Mouse (Mus musculus) heart, postnatal 0 days (tissue): ENCODE measurements at regions not wholly inside any gene's neighbourhood (a gene's known extent, or its start where the extent isn't known, plus 50 kb on each side); places are given as distances from the start of the nearest gene placed in this dataset.

Source experiments
- ATAC-seq: fragments of 200-750 bp; cut with Nextera tagmentation; 2 replicates; pipeline ENCODE4 v1.8.0; 2017; ENCODE audit warnings: low read depth, moderate number of reproducible peaks, moderate library complexity; ENCODE audit not compliant: insufficient read depth
- DNase-seq: peaks from one replicate; pipeline ENCODE4 v3.0.0-alpha.2; 2016; ENCODE audit warnings: low spot score
- H3K27ac ChIP-seq: fragments of 300-500 bp; sonication (generic); 2 replicates; pipeline ENCODE4 v1.5.1; 2014; ENCODE audit warnings: low read depth, mild to moderate bottlenecking
- H3K27me3 ChIP-seq: fragments of 300-500 bp; sonication (generic); 2 replicates; pipeline ENCODE4 v1.6.1; 2014; ENCODE audit warnings: low read length, mixed read lengths; ENCODE audit not compliant: control insufficient read depth, insufficient read depth
- H3K36me3 ChIP-seq: fragments of 300-500 bp; sonication (generic); replicated peaks from 2 replicates; pipeline ENCODE4 v1.6.1; 2014; ENCODE audit warnings: low read length, mixed read lengths; ENCODE audit not compliant: control insufficient read depth, insufficient read depth
- H3K4me1 ChIP-seq: fragments of 300-500 bp; sonication (generic); 2 replicates; pipeline ENCODE4 v1.6.1; 2014; ENCODE audit warnings: antibody characterized with exemption; ENCODE audit not compliant: control insufficient read depth, insufficient read depth
- H3K4me2 ChIP-seq: fragments of 300-500 bp; sonication (generic); 2 replicates; pipeline ENCODE4 v1.6.1; 2014; ENCODE audit warnings: low read depth, mild to moderate bottlenecking, low read length, moderate library complexity
- H3K4me3 ChIP-seq: fragments of 300-500 bp; sonication (generic); 2 replicates; pipeline ENCODE4 v1.5.1; 2014; ENCODE audit warnings: low read depth, low read length
- H3K9ac ChIP-seq: fragments of 300-500 bp; sonication (generic); replicated peaks from 2 replicates; pipeline ENCODE4 v1.6.1; 2014; ENCODE audit warnings: low read depth, low read length, mixed read lengths
- H3K9me3 ChIP-seq: fragments of 300-500 bp; sonication (generic); replicated peaks from 2 replicates; pipeline ENCODE4 v1.6.1; 2016; ENCODE audit warnings: low read length; ENCODE audit not compliant: control insufficient read depth
- CTCF ChIP-seq: IDR thresholded peaks from 2 replicates; pipeline ENCODE4 v1.5.1; 2016; ENCODE audit warnings: antibody characterized with exemption, control low read depth, low read depth
- EP300 ChIP-seq: IDR thresholded peaks from 2 replicates; pipeline ENCODE4 v1.6.1; 2016; ENCODE audit warnings: antibody characterized with exemption, low read depth
- WGBS: fragments of 180-500 bp; shearing (Covaris S2); extraction: QIAGEN DNeasy Blood & Tissue Kit; methylation state at CpG from one replicate; pipeline ENCODE4 v1.1.7; 2014; 5-methylcytosine and 5-hydroxymethylcytosine counted together

DNA sequence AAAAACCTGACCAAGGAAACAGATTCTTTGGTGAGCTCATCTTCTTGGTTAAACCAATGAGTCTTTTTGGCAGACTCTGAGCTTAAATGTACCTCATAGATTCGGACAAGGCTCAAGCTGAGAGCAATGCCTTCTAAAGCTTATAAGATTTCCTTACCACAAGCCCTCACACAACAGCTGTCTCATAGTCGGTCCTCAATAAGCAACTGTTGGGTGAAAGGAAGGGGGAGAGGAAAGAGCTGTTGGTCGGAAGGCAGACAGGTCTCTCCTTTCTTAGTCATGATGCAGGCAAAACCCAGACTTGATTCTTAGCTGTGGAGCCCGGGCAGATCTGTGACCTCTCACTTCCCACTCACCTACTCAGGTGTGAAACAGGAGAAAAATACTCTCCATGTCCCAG, 50.8 kb upstream of the 1700016C15Rik start:
- TF ChIP-seq EP300 (no peak), CTCF (no peak)
- DNase-seq (no peak), ATAC-seq (no peak)
- Histone ChIP-seq H3K4me3 (no peak overlapping the region), H3K36me3 (no peaks in the 10 kb centered on the region), H3K27ac (no peak overlapping the region), H3K9me3 (no peaks in the 10 kb centered on the region), H3K4me1 (no peaks in the 10 kb centered on the region), H3K9ac (no peak overlapping the region), H3K4me2 (no peak overlapping the region), H3K27me3 (no peaks in the 10 kb centered on the region)
- WGBS = 81% methylated on average over 4 of the region's 4 CpGs
